Mouse (Mus musculus): ENCODE data around the gene Dph2.

GRCm38 (mm10) chr4:117860570-117860969 lies 31.3 kb downstream of the Dph2 start:
- TF ChIP-seq POLR2A (IDR thresholded peaks at IDR 0.05; ENCODE audit: low read depth, low read length) (no peak), CTCF (IDR thresholded peaks at IDR 0.05; ENCODE audit: borderline replicate concordance, insufficient read depth, low read length) (no peak)
